Mouse (Mus musculus) stomach, embryonic 16.5 days (tissue): ENCODE measurements around the gene Mapkapk2. TPM values are rescaled to one million over a fixed set of nuclear protein-coding genes. Genes with fewer than 3 reads are reported as not detected.
"Not testable (repeated sequence)": the region's sequence is repeated elsewhere in the genome, so short reads cannot be mapped to it uniquely, and the experiment has no call there.

Source experiments
- ATAC-seq: fragments of 200-750 bp; cut with Nextera tagmentation; 2 replicates; pipeline ENCODE4 v1.8.0; 2017; ENCODE audit warnings: moderate number of reproducible peaks, moderate TSS enrichment; ENCODE audit not compliant: insufficient read depth, low FRiP score
- H3K27ac ChIP-seq: fragments of 300-500 bp; sonication (generic); 2 replicates; pipeline ENCODE4 v1.5.1; 2014; ENCODE audit warnings: low read length
- H3K27me3 ChIP-seq: fragments of 300-500 bp; sonication (generic); 2 replicates; pipeline ENCODE4 v1.6.1; 2014; ENCODE audit warnings: low read length, control low read depth, mixed read lengths; ENCODE audit not compliant: control insufficient read depth, insufficient read depth
- H3K36me3 ChIP-seq: fragments of 300-500 bp; sonication (generic); 2 replicates; pipeline ENCODE4 v1.6.1; 2014; ENCODE audit warnings: low read length; ENCODE audit not compliant: control insufficient read depth, insufficient read depth
- H3K4me1 ChIP-seq: fragments of 300-500 bp; sonication (generic); 2 replicates; pipeline ENCODE4 v1.6.1; 2014; ENCODE audit warnings: low read length, control low read depth, mixed read lengths; ENCODE audit not compliant: control insufficient read depth, insufficient read depth
- H3K4me2 ChIP-seq: fragments of 300-500 bp; sonication (generic); 2 replicates; pipeline ENCODE4 v1.6.1; 2014; ENCODE audit warnings: low read depth, low read length, mixed read lengths
- H3K4me3 ChIP-seq: fragments of 300-500 bp; sonication (generic); replicated peaks from 2 replicates; pipeline ENCODE4 v1.5.1; 2014; ENCODE audit warnings: mild to moderate bottlenecking, low read length
- H3K9ac ChIP-seq: fragments of 300-500 bp; sonication (generic); 2 replicates; pipeline ENCODE4 v1.6.1; 2014; ENCODE audit warnings: low read length
- H3K9me3 ChIP-seq: fragments of 300-500 bp; sonication (generic); replicated peaks from 2 replicates; pipeline ENCODE4 v1.6.1; 2016; ENCODE audit warnings: low read length, control low read depth; ENCODE audit not compliant: control insufficient read depth
- WGBS: fragments of 180-500 bp; shearing (Covaris S2); extraction: QIAGEN DNeasy Blood & Tissue Kit; methylation state at CpG from one replicate; pipeline ENCODE4 v1.1.7; 2014; 5-methylcytosine and 5-hydroxymethylcytosine counted together
- polyA plus RNA-seq: library from polyadenylated mRNA; unstranded; fragments of >200 nt; fragmentation: Nextera tagmentation; extraction: Ambion mirVana; gene quantifications from 2 replicates; pipeline ENCODE4 v1.2.1, GENCODE M21; 2015

Gene Mapkapk2
- polyA plus RNA-seq, 1 experiment from 2014 or later, result 16.6 TPM

GRCm38 (mm10) chr1:131024900-131025842 lies 72.5 kb downstream of the Mapkapk2 start:
- whole genome bisulfite sequencing, result 74% methylated on average over 8 of the region's 8 CpGs
- Histone ChIP-seq H3K4me1 (no peaks in the 10 kb centered on the region), H3K9ac (no peak overlapping the region), H3K36me3 (no peaks in the 10 kb centered on the region), H3K4me3 (no peak overlapping the region), H3K4me2 (no peak overlapping the region), H3K9me3 (no peaks in the 10 kb centered on the region), H3K27me3 (no peaks in the 10 kb centered on the region), H3K27ac (no peak overlapping the region)
- ATAC-seq, result no peak

DNA sequence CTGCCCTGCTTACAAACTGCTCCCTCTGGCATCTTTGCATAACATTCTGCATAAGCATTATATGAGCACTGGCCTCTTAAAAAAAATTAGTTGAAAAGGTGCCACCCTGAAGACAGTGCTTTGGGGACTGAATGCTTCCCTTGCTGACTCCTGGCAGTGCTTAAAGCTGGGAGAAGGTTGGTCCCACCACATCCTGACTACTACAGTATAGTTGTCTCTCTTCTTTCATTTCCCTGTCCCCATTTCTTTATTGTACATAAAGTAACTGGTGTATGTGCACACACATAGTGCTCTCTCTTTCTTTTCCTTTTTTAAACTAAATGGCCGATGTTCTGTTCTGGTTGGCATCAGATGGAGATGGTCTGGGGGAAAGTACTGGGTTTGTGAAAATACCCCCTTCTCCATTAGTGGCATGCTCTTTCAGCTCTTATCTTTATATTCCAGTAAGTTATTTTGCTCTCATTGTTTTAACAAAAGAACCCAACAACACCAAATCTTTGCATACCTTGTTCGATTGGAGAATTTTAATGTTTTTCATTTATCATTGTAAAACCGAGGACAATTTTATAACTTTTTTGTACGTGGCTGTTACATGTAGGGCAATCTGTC lies 74.3 kb downstream of the Mapkapk2 start:
- not testable (repeated sequence) for H3K9ac ChIP-seq, ATAC-seq, H3K27ac ChIP-seq, H3K4me2 ChIP-seq, H3K27me3 ChIP-seq, H3K4me3 ChIP-seq, H3K4me1 ChIP-seq, H3K9me3 ChIP-seq, H3K36me3 ChIP-seq
- 74% methylated on average over 4 of the region's 4 CpGs for WGBS

GRCm38 (mm10) chr1:131022591-131023249 lies 74.9 kb downstream of the Mapkapk2 start:
- Histone ChIP-seq H3K4me2 (no peak overlapping the region), H3K27ac (no peak overlapping the region), H3K4me3 (no peak overlapping the region), H3K4me1 (no peaks in the 10 kb centered on the region), H3K27me3 (no peaks in the 10 kb centered on the region), H3K36me3 (no peaks in the 10 kb centered on the region), H3K9me3 (no peaks in the 10 kb centered on the region), H3K9ac (no peak overlapping the region)
- 40% methylated on average over 5 of the region's 5 CpGs for WGBS
- ATAC-seq, result no peak

GRCm38 (mm10) chr1:131021900-131022590 lies 75.6 kb downstream of the Mapkapk2 start:
- Histone ChIP-seq H3K27me3 (no peaks in the 10 kb centered on the region), H3K4me3 (no peak overlapping the region), H3K9ac (no peak overlapping the region), H3K4me2 (no peak overlapping the region), H3K9me3 (no peaks in the 10 kb centered on the region), H3K27ac (no peak overlapping the region), H3K36me3 (no peaks in the 10 kb centered on the region), H3K4me1 (no peaks in the 10 kb centered on the region)
- 75% methylated on average over 11 of the region's 11 CpGs for WGBS
- no peak for ATAC-seq

DNA sequence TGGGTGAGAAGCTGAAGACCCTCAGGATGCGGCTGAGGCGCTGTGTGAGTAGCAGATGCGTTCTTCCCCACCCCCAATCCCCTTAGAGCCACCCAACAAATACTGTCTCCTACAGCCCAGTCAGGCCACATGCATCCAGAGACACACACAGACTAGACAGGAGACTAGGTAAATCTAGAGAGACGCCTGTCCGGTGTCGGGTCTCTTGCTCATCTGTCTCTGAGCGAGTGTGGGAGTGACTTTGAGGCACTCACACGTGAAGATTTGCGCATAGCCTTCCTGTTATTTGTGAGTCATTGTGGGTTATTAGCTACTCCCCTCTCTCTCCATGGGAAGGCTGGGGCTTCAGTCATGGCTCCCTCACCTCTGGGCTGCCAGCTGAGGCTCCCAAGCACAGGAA lies 76.2 kb downstream of the Mapkapk2 start:
- WGBS, result 63% methylated on average over 9 of the region's 9 CpGs

GRCm38 (mm10) chr1:131020425-131021310 lies 77.0 kb downstream of the Mapkapk2 start:
- ATAC-seq, result no peak
- H3K36me3 ChIP-seq, result no peaks in the 10 kb centered on the region
- no peaks in the 10 kb centered on the region for H3K4me1 ChIP-seq
- no peak overlapping the region for H3K27ac ChIP-seq
- no peak overlapping the region for H3K4me2 ChIP-seq
- H3K9me3 ChIP-seq, result no peaks in the 10 kb centered on the region
- no peaks in the 10 kb centered on the region for H3K27me3 ChIP-seq
- WGBS, result 57% methylated on average over 12 of the region's 12 CpGs
- no peak overlapping the region for H3K9ac ChIP-seq
- no peak overlapping the region for H3K4me3 ChIP-seq

More for the DNA sequence above, 76.2 kb downstream of the Mapkapk2 start:
- Histone ChIP-seq H3K9ac (no peak overlapping the region), H3K27ac (no peak overlapping the region), H3K9me3 (no peaks in the 10 kb centered on the region), H3K4me1 (no peaks in the 10 kb centered on the region), H3K4me2 (no peak overlapping the region), H3K27me3 (no peaks in the 10 kb centered on the region), H3K36me3 (no peaks in the 10 kb centered on the region), H3K4me3 (no peak overlapping the region)
- no peak for ATAC-seq

GRCm38 (mm10) chr1:131019492-131020098 lies 78.0 kb downstream of the Mapkapk2 start, which contains the start of gene Il10:
Gene Il10 (plus strand): TSS chr1:131019845.
- H3K36me3 ChIP-seq, result no peaks in the 10 kb centered on the region
- H3K9ac ChIP-seq, result no peak within 1 kb of the TSS
- no peak within 1 kb of the TSS for H3K4me3 ChIP-seq
- WGBS, result 60% methylated on average over 8 of the region's 8 CpGs
- ATAC-seq, result no peak
- H3K4me2 ChIP-seq, result no peak within 1 kb of the TSS
- no peaks in the 10 kb centered on the region for H3K4me1 ChIP-seq
- H3K9me3 ChIP-seq, result no peaks in the 10 kb centered on the region
- no peaks in the 10 kb centered on the region for H3K27me3 ChIP-seq
- H3K27ac ChIP-seq, result no peak within 1 kb of the TSS

- Histone ChIP-seq H3K4me2 (no peak overlapping the region), H3K27ac (no peak overlapping the region), H3K36me3 (no peaks in the 10 kb centered on the region), H3K27me3 (no peaks in the 10 kb centered on the region), H3K4me1 (no peaks in the 10 kb centered on the region), H3K4me3 (no peak overlapping the region), H3K9ac (no peak overlapping the region), H3K9me3 (no peaks in the 10 kb centered on the region)
- WGBS, result 92% methylated on average over 7 of the region's 7 CpGs
- no peak for ATAC-seq
These were observed 81.7 kb downstream of the Mapkapk2 start for GRCm38 (mm10) chr1:131015879-131016278.
